Comparison of ENCODE assay signal across 11 mouse cellular contexts in the genomic region with DNA sequence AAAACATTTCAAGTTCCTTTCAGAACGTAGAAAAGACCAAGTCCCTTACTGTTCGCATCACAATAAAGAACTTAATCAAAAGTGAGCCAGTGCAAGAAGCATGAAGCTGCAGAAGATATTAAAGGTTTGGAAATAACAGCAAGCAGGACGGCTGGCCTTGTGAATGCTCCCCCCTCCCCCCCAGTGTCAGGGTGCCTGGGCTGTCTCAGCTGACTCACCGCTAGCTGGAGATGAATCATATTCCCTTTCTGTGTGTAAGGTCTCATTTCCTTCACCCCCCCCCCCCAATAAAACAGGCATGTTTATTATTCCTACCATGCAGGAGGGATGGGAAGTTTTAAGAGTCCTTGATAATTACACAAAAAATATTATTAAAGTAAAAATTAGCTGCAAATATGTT.
A peak's percentile ranks its signal among the peaks of the same experiment; 100 is the strongest.
DNase-seq lines count a peak whose midpoint lies in the region; ATAC-seq and TF ChIP-seq lines count a peak whose summit lies in the region.
"Had no signal": no experiment of that assay in that cellular context is flagged by ENCODE, and none has a peak within 500 bp of the region (broad histone marks: within the 10 kb centered on the region; RNA-seq: fewer than 3 reads in every experiment).

No protein-coding gene starts in this region.

- H3K9me3 ChIP-seq in hindbrain, embryonic 11.5 days (ENCODE audit: control insufficient read depth, low read length): no peaks in the 10 kb centered on the region
- H3K9me3 ChIP-seq: liver, embryonic 13.5 days; midbrain, embryonic 13.5 days had no signal

- WGBS in heart, adult 2 months: 61% methylated on average over 4 of the region's 4 CpGs
- WGBS in hindbrain, embryonic 11.5 days: 79% methylated on average over 4 of the region's 4 CpGs

- no peak overlapping the region for H3K4me3 ChIP-seq in heart, adult 2 months
- no peak overlapping the region for H3K4me3 ChIP-seq in C2C12 (ENCODE audit: insufficient read depth, poor library complexity, severe bottlenecking)
- H3K4me3 ChIP-seq in hindbrain, embryonic 11.5 days (ENCODE audit: low read depth, low read length): no peak overlapping the region
- H3K4me3 ChIP-seq: liver, embryonic 13.5 days; midbrain, embryonic 13.5 days had no signal

- H3K4me1 ChIP-seq in heart, adult 2 months (ENCODE audit: control insufficient read depth, insufficient read depth, low read length): peaks cover 16% of the 10 kb centered on the region
- H3K4me1 ChIP-seq in hindbrain, embryonic 11.5 days (replicated peaks; ENCODE audit: control insufficient read depth, insufficient read depth, low read length): no peaks in the 10 kb centered on the region; the same call in 1 of the 2 replicates

- no peaks in the 10 kb centered on the region for H3K79me3 ChIP-seq in C2C12 (ENCODE audit: low read depth)

- H3K4me2 ChIP-seq in hindbrain, embryonic 11.5 days (replicated peaks; ENCODE audit: low read depth, low read length): no peak overlapping the region
- H3K4me2 ChIP-seq: liver, embryonic 13.5 days; midbrain, embryonic 13.5 days had no signal

- TF ChIP-seq POLR2A in heart, adult 2 months (IDR thresholded peaks at IDR 0.05; ENCODE audit: insufficient read depth, low read depth, low read length): no peak

- H3K9ac ChIP-seq in heart, adult 2 months (ENCODE audit: low read depth, low read length): no peak overlapping the region
- H3K9ac ChIP-seq in hindbrain, embryonic 11.5 days (ENCODE audit: low read depth, low read length): no peak overlapping the region
- H3K9ac ChIP-seq: liver, embryonic 13.5 days; midbrain, embryonic 13.5 days had no signal

- no peaks in the 10 kb centered on the region for H3K79me2 ChIP-seq in heart, adult 2 months (replicated peaks; ENCODE audit: control insufficient read depth, insufficient read depth, low read length)
- H3K79me2 ChIP-seq in C2C12 (ENCODE audit: control insufficient read depth, insufficient read depth): no peaks in the 10 kb centered on the region

- no peak for TF ChIP-seq CTCF in heart, adult 2 months (IDR thresholded peaks at IDR 0.05)
- TF ChIP-seq CTCF in C2C12 (IDR thresholded peaks at IDR 0.05; ENCODE audit: control insufficient read depth, insufficient read depth, insufficient read length): no peak

- ATAC-seq in hindbrain, embryonic 11.5 days (ENCODE audit: low FRiP score): no peak
- ATAC-seq: midbrain, embryonic 13.5 days had no signal

- intact Hi-C loops in heart, adult 2 months (cut with DNase I): loop anchor here (2.0 to 5.0 kb wide), 7 partner anchors 149 to 779 kb away; no protein-coding TSS in a partner anchor

- DNase-seq in heart, adult 2 months: no peak
- DNase-seq in heart, adult 9 months (ENCODE audit: low spot score in 2 of 2): no peak
- DNase-seq in 3134 (ENCODE audit: extremely low read depth, insufficient read length, low spot score): peak; percentile 80
- DNase-seq in brain, adult 2 months (ENCODE audit: low read depth, low spot score): peak; percentile 69
- no peak for DNase-seq in cerebellum, adult 18-20 months
- DNase-seq in hindbrain, embryonic 11.5 days (ENCODE audit: low spot score): no peak
- DNase-seq: liver, embryonic 13.5 days; lung, postnatal 36 days had no signal

- TF ChIP-seq EP300 in heart, adult 2 months (IDR thresholded peaks at IDR 0.05; ENCODE audit: insufficient read depth, low read depth, low read length): no peak

- H3K27ac ChIP-seq in heart, adult 2 months: peak overlapping the region; percentile 38
- H3K27ac ChIP-seq in hindbrain, embryonic 11.5 days (ENCODE audit: low read depth, low read length): no peak overlapping the region
- H3K27ac ChIP-seq: kidney, postnatal 0 days; liver, embryonic 13.5 days; midbrain, embryonic 13.5 days had no signal

- no peaks in the 10 kb centered on the region for H3K27me3 ChIP-seq in heart, adult 2 months (ENCODE audit: control insufficient read depth, insufficient read depth, low read length)
- H3K27me3 ChIP-seq in C2C12 (ENCODE audit: control insufficient read depth, insufficient read depth, insufficient read length): no peaks in the 10 kb centered on the region
- H3K27me3 ChIP-seq in hindbrain, embryonic 11.5 days (ENCODE audit: control insufficient read depth, insufficient read depth, low read length): 0 out of 2 replicates have a peak, but pooled peaks cover 2% of the 10 kb centered on the region

- no peaks in the 10 kb centered on the region for H3K36me3 ChIP-seq in heart, adult 2 months (ENCODE audit: control insufficient read depth, insufficient read depth, low read length)
- H3K36me3 ChIP-seq in C2C12 (ENCODE audit: control insufficient read depth, insufficient read depth): no peaks in the 10 kb centered on the region
- H3K36me3 ChIP-seq in hindbrain, embryonic 11.5 days (ENCODE audit: control insufficient read depth, insufficient read depth, low read length): no peaks in the 10 kb centered on the region
- H3K36me3 ChIP-seq: liver, embryonic 13.5 days; midbrain, embryonic 13.5 days had no signal

- no peak overlapping the region for H3ac ChIP-seq in C2C12 (ENCODE audit: control insufficient read depth, insufficient read length, low read depth)

TF ChIP-seq in C2C12, 6 proteins besides CTCF, POLR2A, EP300 and RAD21:
- TF ChIP-seq USF1 (IDR thresholded peaks at IDR 0.05; ENCODE audit: low read depth): no peak
- TF ChIP-seq MYOD1 (IDR thresholded peaks at IDR 0.05; ENCODE audit: control insufficient read depth, insufficient read length, low read depth): peak; percentile 33
- peak; percentile 67 for TF ChIP-seq FOSL1 (IDR thresholded peaks at IDR 0.05; ENCODE audit: insufficient read depth, low read length, poor library complexity, severe bottlenecking)
- peak; percentile 34 for TF ChIP-seq MAX (IDR thresholded peaks at IDR 0.05)

Comparison
In these comparisons a context has a peak if more than half of its experiments do, and no peak if none do; other contexts are left out.
1. DNase-seq: peak in 3134 (single experiment) and brain, adult 2 months (single experiment); none in heart, adult 2 months (0 of 2), heart, adult 9 months (0 of 2), cerebellum, adult 18-20 months (0 of 2) and hindbrain, embryonic 11.5 days (single experiment).